Mouse (Mus musculus) brain, embryonic 14.5 days (tissue): ENCODE measurements around the gene Grk6. TPM values are rescaled to one million over a fixed set of nuclear protein-coding genes. Genes with fewer than 3 reads are reported as not detected.
A peak's percentile ranks its signal among the peaks of the same experiment; 100 is the strongest.

ENCODE experiments used
- DNase-seq: peaks from one replicate; pipeline ENCODE4 v3.0.0-alpha.2; 2011; ENCODE audit warnings: low read depth
- CTCF ChIP-seq: fragments of 200-500 bp; IDR thresholded peaks from 2 replicates; pipeline ENCODE4 v1.5.1; 2012; ENCODE audit warnings: inconsistent platforms, mild to moderate bottlenecking, moderate library complexity, borderline replicate concordance; ENCODE audit not compliant: insufficient read depth, insufficient read length; ENCODE audit errors: extremely low read depth
- POLR2A ChIP-seq: fragments of 200-500 bp; IDR thresholded peaks from 2 replicates; pipeline ENCODE4 v1.6.1; 2012; ENCODE audit warnings: mild to moderate bottlenecking, inconsistent platforms, borderline replicate concordance; ENCODE audit not compliant: poor library complexity, insufficient read depth, insufficient read length, severe bottlenecking; ENCODE audit errors: extremely low read depth
- polyA plus RNA-seq: library from polyadenylated mRNA; depleted of rRNA; stranded (reverse); fragments of >200 nt; gene quantifications from 2 replicates; pipeline ENCODE4 v1.2.3, GENCODE M21; 2012

Gene Grk6
- polyA plus RNA-seq, 1 experiment, result 79.6 TPM

DNA sequence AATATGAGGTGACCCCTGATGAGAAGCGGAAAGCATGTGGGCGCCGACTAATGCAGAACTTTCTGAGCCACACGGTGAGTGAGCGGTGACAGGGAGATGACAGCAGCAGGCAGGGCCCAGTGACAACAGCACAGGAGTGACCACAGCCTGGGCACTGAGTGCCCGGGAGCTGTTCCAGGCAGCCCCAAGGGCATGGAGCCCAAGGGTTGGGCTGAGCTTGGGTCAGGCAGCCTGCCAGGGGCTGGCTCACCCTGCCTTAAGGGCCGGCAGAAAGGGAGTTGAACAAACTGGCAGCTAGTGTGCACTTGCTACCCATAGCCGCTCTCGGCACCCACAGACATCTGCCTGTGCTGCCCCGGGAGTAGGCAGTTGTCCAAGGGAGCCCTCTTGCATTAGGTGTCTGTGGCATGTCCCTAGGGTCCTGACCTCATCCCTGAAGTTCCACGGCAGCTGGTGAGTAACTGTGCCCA is 5.7 kb downstream of the Grk6 start:
- DNase-seq, result no peak
- TF ChIP-seq POLR2A (no peak), CTCF (no peak)

DNA sequence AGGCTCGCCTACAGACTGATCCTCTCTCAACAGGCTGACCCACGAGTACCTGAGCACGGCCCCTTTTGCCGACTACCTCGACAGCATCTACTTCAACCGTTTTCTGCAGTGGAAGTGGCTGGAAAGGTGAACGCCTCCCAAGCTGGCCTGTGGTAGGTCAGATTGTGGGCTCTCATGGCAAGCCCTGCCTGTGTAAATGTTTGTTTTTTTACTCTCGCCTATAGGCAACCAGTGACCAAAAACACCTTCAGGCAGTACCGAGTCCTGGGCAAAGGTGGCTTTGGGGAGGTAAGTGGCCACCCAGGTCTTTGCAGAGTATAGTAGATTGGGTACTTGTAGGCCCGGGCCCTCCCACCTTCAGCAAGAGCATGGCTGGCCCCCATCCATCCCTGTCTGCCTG is 6.4 kb downstream of the Grk6 start:
- DNase-seq, result no peak
- TF ChIP-seq POLR2A, result no peak
- TF ChIP-seq CTCF, result no peak

DNA sequence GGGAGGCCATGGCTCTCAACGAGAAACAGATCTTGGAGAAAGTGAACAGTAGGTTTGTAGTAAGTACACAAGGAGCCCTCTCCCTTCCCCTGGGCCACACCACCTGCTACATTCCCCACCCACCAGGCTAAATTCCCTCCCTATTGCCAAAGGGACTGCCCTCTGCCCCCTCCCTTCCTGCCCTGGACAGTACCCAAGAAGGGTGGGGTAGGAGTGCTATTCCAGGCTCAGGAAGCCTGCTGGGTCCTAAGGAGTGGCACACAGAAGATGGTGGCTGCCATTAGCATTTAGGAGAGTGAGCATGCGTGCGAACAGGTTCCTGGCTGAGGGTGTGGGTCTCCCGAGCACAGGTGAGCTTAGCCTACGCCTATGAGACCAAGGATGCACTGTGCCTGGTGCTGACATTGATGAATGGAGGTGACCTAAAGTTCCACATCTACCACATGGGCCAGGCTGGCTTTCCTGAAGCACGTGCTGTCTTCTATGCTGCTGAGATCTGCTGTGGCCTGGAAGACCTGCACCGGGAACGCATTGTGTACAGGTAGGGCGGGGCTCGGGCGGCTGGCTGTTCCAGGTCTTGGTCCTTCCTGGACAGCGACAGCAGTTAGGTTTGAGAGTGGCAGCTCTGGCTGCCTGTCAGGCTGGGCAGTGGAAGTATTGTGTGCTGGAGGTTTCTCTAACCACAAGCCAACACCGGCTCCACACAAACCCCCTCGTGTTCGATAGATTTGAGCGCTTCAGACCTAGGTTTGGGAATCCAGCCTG is 7.1 kb downstream of the Grk6 start:
- no peak for TF ChIP-seq CTCF
- no peak for TF ChIP-seq POLR2A
- DNase-seq, result no peak

DNA sequence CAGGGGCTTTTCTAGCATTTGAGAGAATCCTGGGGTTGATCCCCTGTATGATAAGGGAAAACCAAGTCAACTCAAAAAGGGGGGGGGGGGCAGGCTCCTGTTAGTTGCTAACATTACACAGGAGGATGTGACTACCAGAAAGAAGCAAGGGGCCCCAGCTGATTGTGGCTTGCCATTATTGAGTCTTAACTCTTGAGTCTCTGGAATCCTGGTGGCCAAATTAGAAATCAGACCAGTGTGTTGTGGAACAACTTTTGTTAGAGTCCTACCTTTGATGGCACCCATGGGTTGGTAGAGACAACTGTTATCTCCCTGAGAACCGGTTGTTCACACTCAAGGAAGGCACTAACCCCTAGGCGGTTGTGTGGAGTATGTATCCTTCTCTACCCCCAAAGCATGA is 18.1 kb downstream of the Grk6 start:
- TF ChIP-seq POLR2A (no peak), CTCF (no peak)
- DNase-seq, result no peak

DNA sequence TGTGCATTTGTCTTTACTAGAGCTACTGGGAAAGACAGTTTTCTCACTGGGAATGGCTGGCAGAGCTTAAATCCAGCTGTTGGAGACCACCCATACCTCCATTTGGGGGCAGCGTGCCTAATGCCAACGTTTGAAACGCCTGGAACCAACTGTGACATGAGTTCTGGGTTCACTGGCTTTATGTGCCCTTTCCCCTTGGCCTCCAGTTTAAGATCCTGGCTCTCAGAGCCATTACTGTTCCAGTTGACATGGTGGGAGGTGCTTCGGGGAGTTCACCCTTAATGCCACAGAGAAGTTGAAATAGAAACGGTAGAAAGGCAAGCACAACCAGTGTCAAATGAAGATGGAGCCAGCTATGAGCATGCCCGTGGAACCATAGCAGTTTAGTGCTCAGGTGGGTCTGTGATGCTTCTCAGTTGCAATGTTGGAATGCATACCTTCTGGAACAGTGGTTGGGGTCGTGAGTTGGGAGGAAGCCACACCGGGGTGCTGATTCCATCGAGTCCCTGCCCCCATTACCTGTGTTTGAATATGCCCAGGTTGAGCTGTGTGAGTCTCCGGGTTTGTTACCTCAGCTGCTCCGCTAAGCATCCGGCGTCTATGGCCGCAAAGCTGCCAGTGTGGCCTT is 18.6 kb downstream of the Grk6 start:
- DNase-seq, result no peak
- TF ChIP-seq CTCF (no peak), POLR2A (no peak)

DNA sequence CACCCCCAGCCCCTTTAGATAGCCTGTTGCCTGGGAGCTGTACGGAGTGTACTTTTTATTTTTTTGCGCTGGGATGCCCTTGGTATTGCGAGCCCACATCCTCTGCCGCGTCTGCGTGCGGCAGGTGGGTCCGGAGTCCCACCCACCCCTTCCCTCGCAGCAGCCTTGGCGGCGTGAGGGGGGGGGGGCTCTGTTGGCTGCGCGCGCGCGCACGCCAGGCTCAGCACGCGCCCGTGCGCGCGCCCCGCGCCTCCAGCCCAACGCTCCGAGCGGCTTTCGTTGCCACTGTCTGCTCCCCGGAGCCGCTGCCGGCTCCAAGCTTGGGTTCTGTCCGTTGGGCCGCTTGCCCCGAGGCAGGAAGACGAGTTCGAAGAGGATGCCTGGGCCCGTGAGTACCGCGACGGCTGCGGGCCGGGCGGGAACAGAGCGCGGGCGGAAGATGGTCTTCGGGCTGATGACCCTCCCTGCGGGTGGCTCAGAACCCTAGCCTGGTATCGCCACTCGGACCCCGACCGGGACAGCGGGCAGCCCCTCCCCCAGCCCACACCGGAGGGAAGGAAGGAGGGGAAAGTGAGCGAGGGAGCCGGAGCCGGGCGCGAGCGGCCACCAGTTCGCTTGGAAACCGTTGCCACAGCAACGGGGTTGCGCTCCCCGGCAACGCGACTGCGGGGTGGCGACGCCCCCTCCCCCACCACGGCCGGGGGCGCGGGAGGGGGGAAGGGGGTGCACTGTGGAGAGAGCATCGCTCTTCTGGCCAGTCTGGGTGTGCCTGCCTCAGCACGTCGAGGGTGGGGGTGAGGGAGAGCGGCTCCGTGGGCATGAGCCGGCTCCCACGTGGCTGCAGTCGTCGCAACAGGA is 19.4 kb downstream of the Grk6 start, which contains the start of gene Prr7:
Gene Prr7, plus strand, starts transcription at position 241 of the 858 bp plus-strand sequence.
- TF ChIP-seq POLR2A, result peak; percentile 79
- no peak for TF ChIP-seq CTCF
- peak; percentile 93 for DNase-seq

DNA sequence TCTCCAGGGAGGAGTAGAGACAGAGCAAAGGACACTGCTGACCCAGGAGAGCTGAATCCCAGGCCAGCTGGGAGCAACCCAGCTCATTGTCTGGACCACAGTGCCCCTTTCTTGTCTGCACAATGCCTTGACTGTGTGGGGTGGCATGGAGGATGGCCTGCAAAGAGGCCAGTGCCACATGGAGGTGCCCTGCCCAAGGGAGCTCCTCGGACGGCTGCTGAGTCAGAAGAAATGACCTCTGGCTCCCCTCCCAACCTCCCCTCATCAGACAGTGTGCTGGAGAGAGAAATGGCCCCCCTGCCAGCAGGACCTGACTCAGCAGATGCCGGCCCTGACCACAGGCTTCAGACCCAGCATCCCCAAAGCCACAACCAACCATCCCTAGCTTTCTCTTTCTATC is 20.3 kb downstream of the Grk6 start:
- TF ChIP-seq CTCF, result no peak
- no peak for TF ChIP-seq POLR2A
- DNase-seq, result peak; percentile 47

DNA sequence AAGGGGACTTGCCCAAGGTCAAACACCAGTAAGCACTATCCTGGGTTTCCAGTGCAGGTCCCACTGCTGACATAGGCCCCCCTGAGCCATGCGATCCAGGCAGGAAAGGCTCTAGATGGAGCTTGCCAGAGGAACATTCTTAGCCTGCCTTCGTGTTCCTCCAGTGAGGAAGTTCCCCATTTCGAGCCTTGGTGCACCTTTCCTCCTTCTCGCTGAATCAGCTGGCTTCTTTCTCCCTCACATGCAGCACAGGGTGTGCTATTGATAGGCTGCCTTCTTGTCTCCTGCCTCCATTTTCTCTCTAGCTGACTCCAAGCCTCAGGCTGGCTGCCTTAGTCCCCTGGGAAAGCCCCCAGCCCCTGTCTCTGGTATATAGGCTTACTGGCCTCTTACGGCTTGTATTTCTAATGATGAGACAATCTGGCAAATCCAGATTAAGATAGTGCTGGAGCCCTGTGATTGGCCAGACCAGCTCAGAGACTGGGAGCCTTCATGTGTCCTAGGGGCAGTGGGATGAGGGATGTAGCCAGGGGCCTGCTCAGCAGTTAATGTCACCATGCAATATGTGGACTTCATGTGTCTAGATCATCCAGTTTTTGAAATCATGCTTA is 21.1 kb downstream of the Grk6 start:
- DNase-seq, result no peak
- TF ChIP-seq POLR2A (no peak), CTCF (no peak)

DNA sequence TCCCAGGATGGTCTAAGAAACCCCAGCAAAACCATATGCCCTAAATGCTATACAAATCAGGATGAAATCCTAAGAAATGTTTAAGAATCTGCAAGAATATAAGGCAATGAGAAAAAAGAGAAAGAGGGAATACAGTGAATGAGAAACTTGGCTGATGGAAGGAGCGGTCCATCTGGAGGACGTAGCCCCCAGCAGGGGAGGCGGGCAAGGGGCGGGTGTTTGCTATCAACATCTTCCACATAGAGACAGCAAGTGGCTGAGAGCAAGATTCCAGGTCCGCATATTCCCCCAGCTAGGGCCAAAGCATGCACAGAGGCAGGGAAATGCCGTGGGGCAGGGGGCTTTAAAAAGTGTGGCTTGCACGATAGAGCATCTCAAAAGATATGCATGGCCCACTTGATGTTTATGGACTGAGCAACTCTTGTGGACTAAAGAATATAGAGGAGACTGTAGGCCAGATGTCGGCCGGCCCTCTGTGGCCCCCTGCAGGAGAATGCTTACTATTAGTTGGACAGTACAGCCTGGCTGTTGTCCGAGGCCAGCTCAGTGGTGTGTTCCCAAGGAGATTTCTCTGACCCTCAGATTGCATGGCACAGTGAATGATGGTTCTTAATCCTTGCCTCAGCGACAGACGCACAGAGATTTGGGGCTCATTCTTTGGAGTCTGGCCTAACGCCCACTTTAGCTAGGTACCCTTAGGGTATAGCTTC is 24.1 kb downstream of the Grk6 start:
- TF ChIP-seq CTCF (peak; percentile 47; the same call in 1 of the 2 replicates), POLR2A (no peak)
- DNase-seq, result peak; percentile 61

DNA sequence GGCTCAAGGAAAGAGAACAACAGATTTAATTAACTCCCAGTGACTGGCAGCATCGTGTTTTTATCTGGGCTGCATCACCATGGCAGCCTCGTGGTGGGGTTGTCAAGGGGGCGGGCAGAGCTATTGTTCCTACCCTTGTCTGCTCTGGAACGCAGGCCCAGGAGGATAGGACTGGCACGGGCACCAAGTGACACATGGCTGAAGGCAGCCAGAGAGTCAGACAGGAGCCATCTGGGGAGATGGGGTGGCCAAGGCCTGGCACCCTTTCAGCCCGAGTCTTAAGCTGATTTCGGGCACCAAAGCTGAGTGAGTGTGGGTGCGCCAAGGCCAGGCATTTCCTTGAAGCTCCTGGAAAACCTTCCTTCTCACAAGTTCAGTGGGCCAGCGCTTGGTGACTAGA is 25.5 kb downstream of the Grk6 start:
- TF ChIP-seq POLR2A, result no peak
- TF ChIP-seq CTCF, result no peak
- DNase-seq, result peak; percentile 89
